Mouse (Mus musculus) limb, embryonic 14.5 days (tissue): ENCODE results near the gene Sae1. TPM values are rescaled to one million over a fixed set of nuclear protein-coding genes. Genes with fewer than 3 reads are reported as not detected.

Experiments used
- ATAC-seq: fragments of 200-750 bp; cut with Nextera tagmentation; 2 replicates; pipeline ENCODE4 v1.8.0; 2017; ENCODE audit warnings: low read depth, moderate number of reproducible peaks, moderate TSS enrichment; ENCODE audit not compliant: low FRiP score
- DNase-seq: peaks from one replicate; pipeline ENCODE4 v3.0.0-alpha.2; 2015; ENCODE audit warnings: low spot score
- H3K27ac ChIP-seq: fragments of 300-500 bp; sonication (generic); replicated peaks from 2 replicates; pipeline ENCODE4 v1.5.1; 2014; ENCODE audit warnings: low read depth, mild to moderate bottlenecking, low read length, moderate library complexity, mixed read lengths
- H3K27me3 ChIP-seq: fragments of 300-500 bp; sonication (generic); 2 replicates; pipeline ENCODE4 v1.6.1; 2014; ENCODE audit warnings: low read length, mixed read lengths; ENCODE audit not compliant: control insufficient read depth, insufficient read depth
- H3K36me3 ChIP-seq: fragments of 300-500 bp; sonication (generic); 2 replicates; pipeline ENCODE4 v1.6.1; 2014; ENCODE audit warnings: mild to moderate bottlenecking, low read length, moderate library complexity, mixed read lengths; ENCODE audit not compliant: control insufficient read depth, insufficient read depth
- H3K4me1 ChIP-seq: fragments of 300-500 bp; sonication (generic); 2 replicates; pipeline ENCODE4 v1.6.1; 2014; ENCODE audit warnings: antibody characterized with exemption, low read length, mixed read lengths; ENCODE audit not compliant: control insufficient read depth, insufficient read depth
- H3K4me2 ChIP-seq: fragments of 300-500 bp; sonication (generic); replicated peaks from 2 replicates; pipeline ENCODE4 v1.6.1; 2014; ENCODE audit warnings: low read depth, mild to moderate bottlenecking, low read length, moderate library complexity; ENCODE audit not compliant: severe bottlenecking
- H3K4me3 ChIP-seq: fragments of 300-500 bp; sonication (generic); replicated peaks from 2 replicates; pipeline ENCODE4 v1.5.1; 2014; ENCODE audit warnings: low read length
- H3K9ac ChIP-seq: fragments of 300-500 bp; sonication (generic); 2 replicates; pipeline ENCODE4 v1.6.1; 2014; ENCODE audit warnings: mild to moderate bottlenecking, low read depth, low read length, moderate library complexity; ENCODE audit not compliant: severe bottlenecking
- H3K9me3 ChIP-seq: fragments of 300-500 bp; sonication (generic); 2 replicates; pipeline ENCODE4 v1.6.1; 2016; ENCODE audit warnings: low read length; ENCODE audit not compliant: control insufficient read depth
- POLR2A ChIP-seq: fragments of 200-500 bp; IDR thresholded peaks from 2 replicates; pipeline ENCODE4 v1.8.0; 2012; ENCODE audit warnings: inconsistent platforms, mild to moderate bottlenecking, moderate library complexity, borderline replicate concordance; ENCODE audit not compliant: insufficient read depth, insufficient read length; ENCODE audit errors: extremely low read depth
- WGBS: fragments of 180-500 bp; shearing (Covaris S2); extraction: QIAGEN DNeasy Blood & Tissue Kit; methylation state at CpG from one replicate; pipeline ENCODE4 v1.1.7; 2014; 5-methylcytosine and 5-hydroxymethylcytosine counted together
- polyA plus RNA-seq, 2 experiments: library from polyadenylated mRNA; depleted of rRNA in 1 of 2; stranded (reverse) in 1 of 2; unstranded in 1 of 2; fragments of >200 nt; fragmentation: Nextera tagmentation in 1 of 2; extraction: Ambion mirVana in 1 of 2; gene quantifications; 2 replicates each; pipeline versions ENCODE4 v1.2.1 to v1.2.3; 2012 to 2014

Gene Sae1
- polyA plus RNA-seq, 2 experiments = 172 to 273 TPM

GRCm38 (mm10) chr7:16415426-16415825, 27.8 kb upstream of the Sae1 start:
- no peak for DNase-seq
- Histone ChIP-seq H3K4me1 (no peaks in the 10 kb centered on the region), H3K27ac (no peak overlapping the region), H3K27me3 (no peaks in the 10 kb centered on the region), H3K4me2 (no peak overlapping the region), H3K9ac (no peak overlapping the region), H3K36me3 (peaks cover 70% of the 10 kb centered on the region), H3K9me3 (no peaks in the 10 kb centered on the region), H3K4me3 (no peak overlapping the region)
- ATAC-seq = no peak
- WGBS = 88% methylated on average over 3 of the region's 3 CpGs
- no peak for TF ChIP-seq POLR2A

DNA sequence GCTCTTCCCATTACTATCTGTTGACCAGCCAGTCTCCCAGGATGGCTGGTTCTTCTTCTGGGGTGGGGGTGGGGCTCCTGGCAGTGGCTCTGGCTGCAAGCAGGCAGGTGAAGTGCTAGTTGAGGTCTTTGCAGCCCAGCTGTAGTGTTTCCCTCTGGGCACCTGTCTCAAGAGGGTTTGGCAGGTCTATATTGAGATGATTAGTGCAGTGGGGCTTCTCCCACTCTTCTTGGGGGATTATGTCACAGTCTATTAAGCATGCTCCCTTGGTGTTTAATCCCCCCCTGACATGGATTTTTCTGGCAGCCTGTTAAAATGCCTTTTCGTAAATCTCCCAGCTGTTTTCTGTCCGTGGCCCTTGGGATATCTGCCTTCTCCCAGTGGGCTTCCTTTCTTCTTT, 25.3 kb upstream of the Sae1 start:
- no peak for TF ChIP-seq POLR2A
- Histone ChIP-seq H3K27me3 (no peaks in the 10 kb centered on the region), H3K9me3 (no peaks in the 10 kb centered on the region), H3K27ac (no peak overlapping the region), H3K9ac (no peak overlapping the region), H3K4me3 (no peak overlapping the region), H3K4me1 (no peaks in the 10 kb centered on the region), H3K4me2 (no peak overlapping the region), H3K36me3 (peaks cover 45% of the 10 kb centered on the region)
- 62% methylated on average over 2 of the region's 2 CpGs for WGBS
- DNase-seq = no peak
- no peak for ATAC-seq

GRCm38 (mm10) chr7:16412220-16412896, 24.8 kb upstream of the Sae1 start:
- Histone ChIP-seq H3K4me1 (no peaks in the 10 kb centered on the region), H3K27ac (no peak overlapping the region), H3K4me3 (no peak overlapping the region), H3K9me3 (no peaks in the 10 kb centered on the region), H3K9ac (no peak overlapping the region), H3K4me2 (no peak overlapping the region), H3K36me3 (peaks cover 40% of the 10 kb centered on the region), H3K27me3 (no peaks in the 10 kb centered on the region)
- DNase-seq (no peak), ATAC-seq (no peak)
- TF ChIP-seq POLR2A = no peak
- WGBS = 88% methylated on average over 8 of the region's 8 CpGs

DNA sequence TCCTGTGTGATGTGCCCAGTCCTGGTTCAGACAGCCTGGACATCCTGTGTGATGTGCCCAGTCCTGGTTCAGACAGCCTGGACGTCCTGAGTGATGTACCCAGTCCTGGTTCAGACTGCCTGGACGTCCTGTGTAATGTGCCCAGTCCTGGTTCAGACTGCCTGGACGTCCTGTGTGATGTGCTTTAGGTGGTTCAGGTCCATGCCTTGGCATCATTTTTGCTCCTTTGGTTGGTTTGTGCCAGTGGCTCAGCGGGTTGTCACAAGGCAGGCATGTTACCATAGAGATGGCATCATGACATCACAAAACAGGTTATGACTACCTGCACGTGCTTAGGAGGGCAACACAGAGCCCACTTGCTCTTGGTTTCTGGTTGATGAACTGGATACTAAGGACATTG, 23.5 kb upstream of the Sae1 start:
- Histone ChIP-seq H3K4me1 (peaks cover 3% of the 10 kb centered on the region), H3K4me2 (no peak overlapping the region), H3K27ac (no peak overlapping the region), H3K4me3 (no peak overlapping the region), H3K9ac (no peak overlapping the region), H3K27me3 (no peaks in the 10 kb centered on the region), H3K9me3 (no peaks in the 10 kb centered on the region), H3K36me3 (peaks cover 27% of the 10 kb centered on the region)
- DNase-seq (no peak), ATAC-seq (no peak)
- TF ChIP-seq POLR2A = no peak
- 88% methylated on average over 5 of the region's 5 CpGs for WGBS

DNA sequence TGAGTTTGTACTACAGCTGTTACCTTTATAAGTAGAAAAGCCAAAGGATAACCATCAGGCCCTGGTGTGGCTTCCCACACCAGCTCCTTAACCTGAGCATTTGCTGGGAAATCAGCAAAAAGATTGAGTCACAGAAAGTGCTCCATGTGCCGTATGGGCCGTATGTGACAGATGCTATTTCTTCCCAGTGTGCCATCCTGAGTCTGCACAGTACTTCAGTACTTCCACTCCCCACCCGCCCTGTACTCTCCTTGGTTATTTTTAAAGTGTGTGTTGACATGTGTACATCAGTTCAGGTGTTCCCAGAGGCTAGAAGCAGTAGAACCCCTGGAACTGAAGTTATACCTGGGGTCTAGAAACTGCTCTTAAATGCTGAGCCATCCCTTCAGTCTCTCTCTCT, 19.4 kb upstream of the Sae1 start:
- Histone ChIP-seq H3K4me2 (no peak overlapping the region), H3K4me3 (no peak overlapping the region), H3K27me3 (no peaks in the 10 kb centered on the region), H3K9me3 (no peaks in the 10 kb centered on the region), H3K36me3 (peaks cover 10% of the 10 kb centered on the region; the same call in 1 of the 2 replicates), H3K4me1 (peaks cover 30% of the 10 kb centered on the region), H3K27ac (no peak overlapping the region), H3K9ac (no peak overlapping the region)
- DNase-seq (no peak), ATAC-seq (no peak)
- WGBS = 95% methylated on average over 3 of the region's 3 CpGs
- no peak for TF ChIP-seq POLR2A
